ENCODE assay signal across 12 mouse cellular contexts in genomic region chr6:67229922-67230518, GRCm38 (mm10). TPM values are rescaled to one million over a fixed set of nuclear protein-coding genes. Genes with fewer than 3 reads are reported as not detected.
DNase-seq lines count a peak whose midpoint lies in the region; ATAC-seq and TF ChIP-seq lines count a peak whose summit lies in the region.
"Had no signal": no experiment of that assay in that cellular context is flagged by ENCODE, and none has a peak within 500 bp of the region (broad histone marks: within the 10 kb centered on the region; RNA-seq: fewer than 3 reads in every experiment).

No protein-coding gene starts in this region.

- no peaks in the 10 kb centered on the region for H3K36me3 ChIP-seq in heart, postnatal 0 days (replicated peaks; ENCODE audit: control insufficient read depth, insufficient read depth, low read length)
- no peaks in the 10 kb centered on the region for H3K36me3 ChIP-seq in embryonic facial prominence, embryonic 11.5 days (replicated peaks; ENCODE audit: control insufficient read depth, insufficient read depth, low read depth, low read length)
- H3K36me3 ChIP-seq in limb, embryonic 14.5 days (ENCODE audit: control insufficient read depth, insufficient read depth, low read length): no peaks in the 10 kb centered on the region
- no peaks in the 10 kb centered on the region for H3K36me3 ChIP-seq in hindbrain, embryonic 13.5 days
- H3K36me3 ChIP-seq: hindbrain, embryonic 10.5 days; kidney, embryonic 15.5 days had no signal

- intact Hi-C loops in heart, postnatal 10 days (cut with DNase I): loop anchor here (2.0 kb wide), 2 partner anchors 31 to 37 kb away; no protein-coding TSS in a partner anchor

- WGBS in heart, postnatal 0 days: 24% methylated on average over 11 of the region's 11 CpGs
- WGBS in embryonic facial prominence, embryonic 11.5 days: 11% methylated on average over 11 of the region's 11 CpGs
- 6% methylated on average over 11 of the region's 11 CpGs for WGBS in limb, embryonic 14.5 days
- WGBS in hindbrain, embryonic 13.5 days: 12% methylated on average over 11 of the region's 11 CpGs

- DNase-seq in heart, postnatal 0 days (ENCODE audit: low spot score): no peak
- DNase-seq in heart, postnatal 10 days: no peak
- peak; percentile 56 for DNase-seq in brain, embryonic 14.5 days (ENCODE audit: low read depth)
- DNase-seq in embryonic facial prominence, embryonic 11.5 days (ENCODE audit: low spot score): peak; percentile 50
- DNase-seq in limb, embryonic 14.5 days (ENCODE audit: low spot score): peak; percentile 16
- DNase-seq in spleen, postnatal 10 days (ENCODE audit: low spot score in 2 of 2): no peak
- DNase-seq: adrenal gland, adult 2 months had no signal

- ATAC-seq in heart, postnatal 0 days (ENCODE audit: insufficient read depth, low read depth): no peak
- no peak for ATAC-seq in embryonic facial prominence, embryonic 11.5 days (replicated peaks; ENCODE audit: insufficient number of reproducible peaks, low FRiP score, low TSS enrichment, low read depth)
- ATAC-seq in limb, embryonic 14.5 days (ENCODE audit: low FRiP score, low read depth): no peak
- no peak for ATAC-seq in hindbrain, embryonic 13.5 days (ENCODE audit: low FRiP score)

- TF ChIP-seq POLR2A in brain, embryonic 14.5 days (IDR thresholded peaks at IDR 0.05; ENCODE audit: borderline replicate concordance, extremely low read depth, insufficient read depth, insufficient read length, poor library complexity, severe bottlenecking): no peak
- no peak for TF ChIP-seq POLR2A in limb, embryonic 14.5 days (IDR thresholded peaks at IDR 0.05; ENCODE audit: borderline replicate concordance, extremely low read depth, insufficient read depth, insufficient read length)

- 0 out of 2 replicates have a peak overlapping the region, but pooled peaks have one; percentile 25 for H3K27ac ChIP-seq in heart, postnatal 0 days (ENCODE audit: low read depth)
- no peak overlapping the region for H3K27ac ChIP-seq in embryonic facial prominence, embryonic 11.5 days (replicated peaks; ENCODE audit: low read depth, low read length)
- H3K27ac ChIP-seq in limb, embryonic 14.5 days (replicated peaks; ENCODE audit: low read depth, low read length): no peak overlapping the region
- no peak overlapping the region for H3K27ac ChIP-seq in hindbrain, embryonic 13.5 days
- H3K27ac ChIP-seq: hindbrain, embryonic 10.5 days; kidney, embryonic 15.5 days; liver, embryonic 14.5 days had no signal

- no peak overlapping the region for H3K9ac ChIP-seq in heart, postnatal 0 days (replicated peaks; ENCODE audit: low read depth, low read length)
- H3K9ac ChIP-seq in embryonic facial prominence, embryonic 11.5 days (replicated peaks; ENCODE audit: low read length): no peak overlapping the region
- H3K9ac ChIP-seq in limb, embryonic 14.5 days (ENCODE audit: low read depth, low read length, severe bottlenecking): no peak overlapping the region
- no peak overlapping the region for H3K9ac ChIP-seq in hindbrain, embryonic 13.5 days
- H3K9ac ChIP-seq: kidney, embryonic 15.5 days; liver, embryonic 14.5 days had no signal

- no peaks in the 10 kb centered on the region for H3K9me3 ChIP-seq in heart, postnatal 0 days (replicated peaks; ENCODE audit: control insufficient read depth, low read length)
- H3K9me3 ChIP-seq in embryonic facial prominence, embryonic 11.5 days (replicated peaks; ENCODE audit: control insufficient read depth, low read length): no peaks in the 10 kb centered on the region
- no peaks in the 10 kb centered on the region for H3K9me3 ChIP-seq in limb, embryonic 14.5 days (ENCODE audit: control insufficient read depth, low read length)
- H3K9me3 ChIP-seq in hindbrain, embryonic 13.5 days: no peaks in the 10 kb centered on the region
- H3K9me3 ChIP-seq: hindbrain, embryonic 10.5 days; kidney, embryonic 15.5 days had no signal

- 0 out of 2 replicates have a peak, but pooled peaks cover 11% of the 10 kb centered on the region for H3K4me1 ChIP-seq in heart, postnatal 0 days (ENCODE audit: control insufficient read depth, insufficient read depth)
- H3K4me1 ChIP-seq in embryonic facial prominence, embryonic 11.5 days (ENCODE audit: control insufficient read depth, insufficient read depth, low read length): no peaks in the 10 kb centered on the region
- peaks cover 8% of the 10 kb centered on the region for H3K4me1 ChIP-seq in limb, embryonic 14.5 days (ENCODE audit: control insufficient read depth, insufficient read depth, low read length)
- peaks cover 19% of the 10 kb centered on the region for H3K4me1 ChIP-seq in hindbrain, embryonic 13.5 days (replicated peaks)

- TF ChIP-seq EP300 in heart, postnatal 0 days (IDR thresholded peaks at IDR 0.05; ENCODE audit: low read depth): no peak

- H3K4me2 ChIP-seq in heart, postnatal 0 days (ENCODE audit: low read depth, low read length): peak overlapping the region; percentile 60; the same call in 1 of the 2 replicates
- no peak overlapping the region for H3K4me2 ChIP-seq in embryonic facial prominence, embryonic 11.5 days (ENCODE audit: low read depth, low read length)
- no peak overlapping the region for H3K4me2 ChIP-seq in limb, embryonic 14.5 days (replicated peaks; ENCODE audit: low read depth, low read length, severe bottlenecking)
- H3K4me2 ChIP-seq in hindbrain, embryonic 13.5 days: no peak overlapping the region
- H3K4me2 ChIP-seq: kidney, embryonic 15.5 days had no signal

- TF ChIP-seq CTCF in heart, postnatal 0 days (IDR thresholded peaks at IDR 0.05; ENCODE audit: low read depth): no peak
- TF ChIP-seq CTCF in brain, embryonic 14.5 days (IDR thresholded peaks at IDR 0.05; ENCODE audit: borderline replicate concordance, extremely low read depth, insufficient read depth, insufficient read length): no peak

- no peaks in the 10 kb centered on the region for H3K27me3 ChIP-seq in heart, postnatal 0 days (ENCODE audit: control insufficient read depth, insufficient read depth, low read length)
- no peaks in the 10 kb centered on the region; the same call in 1 of the 2 replicates for H3K27me3 ChIP-seq in embryonic facial prominence, embryonic 11.5 days (ENCODE audit: control insufficient read depth, insufficient read depth, low read length)
- H3K27me3 ChIP-seq in limb, embryonic 14.5 days (ENCODE audit: control insufficient read depth, insufficient read depth, low read length): no peaks in the 10 kb centered on the region
- 0 out of 2 replicates have a peak, but pooled peaks cover 9% of the 10 kb centered on the region for H3K27me3 ChIP-seq in hindbrain, embryonic 13.5 days

- no peak overlapping the region for H3K4me3 ChIP-seq in heart, postnatal 0 days (ENCODE audit: low read depth, low read length)
- H3K4me3 ChIP-seq in embryonic facial prominence, embryonic 11.5 days (ENCODE audit: low read depth, low read length): no peak overlapping the region
- H3K4me3 ChIP-seq in limb, embryonic 14.5 days (replicated peaks; ENCODE audit: low read length): no peak overlapping the region
- no peak overlapping the region for H3K4me3 ChIP-seq in hindbrain, embryonic 13.5 days
- H3K4me3 ChIP-seq: erythroblast, embryonic 14.5 days; hindbrain, embryonic 10.5 days; kidney, embryonic 15.5 days had no signal

RNA-seq across cellular contexts. Expression of gene Serbp1, which starts 8.0 kb away (rescaled TPM):
- total RNA-seq in heart, postnatal 0 days (2014; rRNA removed; ENCODE audit: low replicate concordance): 143 and 161 TPM in 2 replicates
- polyA plus RNA-seq in heart, postnatal 0 days (2015; fragmentation: Nextera tagmentation; extraction: Ambion mirVana): 237 and 245 TPM in 2 replicates
- 100 to 1,000 TPM; 247 to 271 TPM for total RNA-seq in heart, postnatal 10 days (2021)
- 229 and 331 TPM in 2 replicates for polyA plus RNA-seq in brain, embryonic 14.5 days (2012; rRNA removed)
- 640 and 669 TPM in 2 replicates for polyA plus RNA-seq in embryonic facial prominence, embryonic 11.5 days (2014; fragmentation: Nextera tagmentation; extraction: Ambion mirVana)
- 200 and 465 TPM in 2 replicates for polyA plus RNA-seq in limb, embryonic 14.5 days (2012; rRNA removed)
- 481 and 482 TPM in 2 replicates for polyA plus RNA-seq in limb, embryonic 14.5 days (2014; fragmentation: Nextera tagmentation; extraction: Ambion mirVana)
- polyA plus RNA-seq in hindbrain, embryonic 13.5 days (2015; fragmentation: Nextera tagmentation; extraction: Ambion mirVana): 310 and 312 TPM in 2 replicates

Comparison
In these comparisons a context has a peak if more than half of its experiments do, and no peak if none do; other contexts are left out.
1. DNase-seq: peak in brain, embryonic 14.5 days (single experiment), embryonic facial prominence, embryonic 11.5 days (single experiment) and limb, embryonic 14.5 days (single experiment); none in heart, postnatal 0 days (single experiment), heart, postnatal 10 days (0 of 2) and spleen, postnatal 10 days (0 of 2).